9 mouse cellular contexts compared by ENCODE assay signal in genomic region chr7:134378273-134378672, GRCm38 (mm10). TPM values are rescaled to one million over a fixed set of nuclear protein-coding genes. Genes with fewer than 3 reads are reported as not detected.
A peak's percentile ranks its signal among the peaks of the same experiment; 100 is the strongest.
DNase-seq lines count a peak whose midpoint lies in the region; ATAC-seq and TF ChIP-seq lines count a peak whose summit lies in the region.
"Had no signal": no experiment of that assay in that cellular context is flagged by ENCODE, and none has a peak within 500 bp of the region (broad histone marks: within the 10 kb centered on the region; RNA-seq: fewer than 3 reads in every experiment).

No protein-coding gene starts in this region.

- no peaks in the 10 kb centered on the region for H3K9me3 ChIP-seq in forebrain, embryonic 15.5 days
- no peaks in the 10 kb centered on the region for H3K9me3 ChIP-seq in stomach, embryonic 16.5 days (replicated peaks; ENCODE audit: control insufficient read depth, low read length)

- 0 out of 2 replicates have a peak, but pooled peaks have one; percentile 38 for ATAC-seq in forebrain, embryonic 15.5 days (replicated peaks)
- peak; percentile 58; the same call in 1 of the 2 replicates for ATAC-seq in stomach, embryonic 16.5 days (ENCODE audit: insufficient read depth, low FRiP score)

- H3K9ac ChIP-seq in forebrain, embryonic 15.5 days (replicated peaks): no peak overlapping the region
- no peak overlapping the region for H3K9ac ChIP-seq in stomach, embryonic 16.5 days (ENCODE audit: low read length)

- no peaks in the 10 kb centered on the region for H3K36me3 ChIP-seq in forebrain, embryonic 15.5 days
- no peaks in the 10 kb centered on the region for H3K36me3 ChIP-seq in stomach, embryonic 16.5 days (ENCODE audit: control insufficient read depth, insufficient read depth, low read length)

- no peak overlapping the region for H3K27ac ChIP-seq in forebrain, embryonic 15.5 days (replicated peaks)
- no peak overlapping the region for H3K27ac ChIP-seq in stomach, embryonic 16.5 days (ENCODE audit: low read length)

- DNase-seq in adrenal gland, adult (ENCODE audit: inconsistent age in 2 of 2, low spot score in 1 of 2): peak; percentile 38 to 71
- no peak for DNase-seq in adrenal gland, adult 8-10 months
- peak; percentile 10 for DNase-seq in urinary bladder, postnatal 25 days (ENCODE audit: low spot score)
- no peak for DNase-seq in urinary bladder, postnatal 10 days (ENCODE audit: low spot score)
- peak; percentile 49 to 81 for DNase-seq in kidney, postnatal 36 days
- peak; percentile 30 for DNase-seq in lung, adult 2 months

- peak; percentile 69 for TF ChIP-seq CTCF in lung, adult 2 months (IDR thresholded peaks at IDR 0.05; ENCODE audit: insufficient read depth, low read length)

- H3K27me3 ChIP-seq in forebrain, embryonic 15.5 days: no peaks in the 10 kb centered on the region
- H3K27me3 ChIP-seq in stomach, embryonic 16.5 days (ENCODE audit: control insufficient read depth, insufficient read depth, low read length): no peaks in the 10 kb centered on the region

- H3K4me3 ChIP-seq in forebrain, embryonic 15.5 days: no peak overlapping the region
- no peak overlapping the region for H3K4me3 ChIP-seq in lung, adult 2 months (replicated peaks; ENCODE audit: extremely low read depth, low read depth, low read length)
- H3K4me3 ChIP-seq in stomach, embryonic 16.5 days (replicated peaks; ENCODE audit: low read length): no peak overlapping the region
- H3K4me3 ChIP-seq: myocyte had no signal

- 46% methylated on average over 4 of the region's 4 CpGs for WGBS in forebrain, embryonic 15.5 days
- WGBS in lung, adult 2 months: 68% methylated on average over 4 of the region's 4 CpGs
- WGBS in stomach, embryonic 16.5 days: 56% methylated on average over 4 of the region's 4 CpGs

- no peak overlapping the region for H3K4me2 ChIP-seq in forebrain, embryonic 15.5 days (replicated peaks)
- H3K4me2 ChIP-seq in stomach, embryonic 16.5 days (ENCODE audit: low read depth, low read length): no peak overlapping the region

- H3K4me1 ChIP-seq in forebrain, embryonic 15.5 days: peaks cover 17% of the 10 kb centered on the region
- H3K4me1 ChIP-seq in lung, adult 2 months (ENCODE audit: control insufficient read depth, insufficient read depth, low read length): no peaks in the 10 kb centered on the region
- no peaks in the 10 kb centered on the region for H3K4me1 ChIP-seq in stomach, embryonic 16.5 days (ENCODE audit: control insufficient read depth, insufficient read depth, low read length)

- TF ChIP-seq POLR2A in lung, adult 2 months (IDR thresholded peaks at IDR 0.05; ENCODE audit: borderline replicate concordance, extremely low read depth, low read depth, low read length): no peak

RNA-seq across cellular contexts. Expression of gene D7Ertd443e, which starts 7.2 kb away (rescaled TPM):
- 10 to 100 TPM in 2 of 4 experiments, 1 to 10 TPM in 2; 7.4 to 18.0 (median 13.2) TPM for total RNA-seq in adrenal gland, adult 8-10 months (2022)
- not detected in 2 replicates for polyA plus RNA-seq in forebrain, embryonic 15.5 days (2015; fragmentation: Nextera tagmentation; extraction: Ambion mirVana)
- polyA plus RNA-seq in lung, adult 2 months (2012; rRNA removed): 0.16 and 0.22 TPM in 2 replicates
- polyA plus RNA-seq in stomach, embryonic 16.5 days (2015; fragmentation: Nextera tagmentation; extraction: Ambion mirVana): 0.27 and 0.40 TPM in 2 replicates

Comparison
In these comparisons a context has a peak if more than half of its experiments do, and no peak if none do; other contexts are left out.
1. DNase-seq: peak in adrenal gland, adult (2 of 2), urinary bladder, postnatal 25 days (single experiment), kidney, postnatal 36 days (2 of 2) and lung, adult 2 months (single experiment); none in adrenal gland, adult 8-10 months (single experiment) and urinary bladder, postnatal 10 days (single experiment).